Mouse (Mus musculus): Measurements from ENCODE around the gene Twf1. TPM values are rescaled to one million over a fixed set of nuclear protein-coding genes. Genes with fewer than 3 reads are reported as not detected.

The Twf1 gene
- total RNA-seq, 4 experiments from 2014 or later: 45.4 to 55.3 (median 50.7) TPM

DNA sequence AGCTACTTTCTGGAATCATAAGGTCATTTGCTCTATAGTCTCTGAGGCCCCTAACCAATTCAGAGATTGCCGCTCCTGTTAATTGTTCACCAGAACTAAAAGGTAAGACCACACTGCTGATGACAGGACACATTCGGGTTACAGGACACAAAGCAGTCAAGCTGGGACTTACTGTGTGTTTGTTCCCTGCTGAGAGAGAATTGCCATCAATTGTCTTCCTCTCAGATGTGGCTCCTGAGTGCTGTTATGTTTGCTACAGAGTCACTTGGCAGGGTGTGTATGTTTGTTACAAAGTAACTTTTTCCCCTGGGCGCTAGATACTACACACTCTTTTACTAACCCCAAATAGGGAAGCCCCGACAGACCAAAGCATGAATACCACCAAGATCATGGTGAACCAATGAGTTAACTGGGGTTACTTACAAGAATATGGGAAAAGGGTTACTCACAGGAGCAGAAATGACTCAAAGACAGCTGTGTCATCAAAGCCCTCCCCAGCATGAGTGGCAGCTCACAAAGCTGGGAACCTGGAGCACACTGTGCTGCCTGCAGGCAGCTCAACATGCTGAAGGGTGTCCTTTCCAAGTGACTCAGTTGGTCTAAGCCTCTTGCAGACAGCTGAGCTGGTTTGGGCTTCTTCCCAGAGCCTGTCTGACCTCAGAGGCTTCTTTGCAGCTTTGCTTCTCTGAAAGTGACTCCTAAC is 15.0 kb downstream of the Twf1 start:
- DNase-seq (ENCODE audit: low spot score in 2 of 2): no peak

DNA sequence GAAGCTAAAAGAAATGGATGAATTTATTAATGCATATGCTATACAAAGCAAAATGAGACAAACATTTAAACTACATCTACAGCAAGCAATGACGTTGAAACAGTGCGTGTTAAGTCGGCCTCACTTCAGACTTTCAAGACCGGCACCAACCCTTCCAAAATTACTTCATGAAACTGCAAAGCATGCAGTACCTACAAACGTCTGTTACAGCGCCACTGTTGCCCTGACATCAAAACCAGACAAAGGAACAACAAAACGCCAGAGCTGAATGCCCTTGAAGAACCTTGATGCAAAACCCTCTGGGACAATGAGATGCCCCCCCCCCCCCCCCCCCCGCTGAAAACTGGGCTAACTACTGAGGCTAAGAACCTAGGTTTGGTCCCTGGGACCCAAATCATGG is 16.9 kb downstream of the Twf1 start:
- DNase-seq (ENCODE audit: low spot score in 2 of 2): no peak

DNA sequence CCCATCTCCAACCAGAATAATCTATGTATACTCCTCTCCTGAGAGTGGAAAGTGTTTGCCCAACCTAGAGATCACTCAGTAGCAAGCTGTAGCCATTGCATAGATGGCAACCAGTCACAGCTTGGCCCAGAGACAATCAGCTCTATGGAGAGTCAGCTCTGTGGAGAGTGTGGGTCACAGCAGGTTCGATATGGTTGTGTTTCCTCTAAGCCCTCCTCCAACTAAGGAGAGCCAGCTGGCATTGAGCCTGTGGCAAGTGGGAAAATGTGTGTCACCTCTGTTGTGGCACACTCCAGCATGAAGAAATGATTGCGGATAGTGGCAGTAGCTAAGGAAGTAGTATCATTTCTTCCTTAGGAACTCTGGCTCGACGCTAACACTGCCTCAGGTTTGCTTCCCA is 18.2 kb downstream of the Twf1 start:
- DNase-seq (ENCODE audit: low spot score in 2 of 2): no peak

DNA sequence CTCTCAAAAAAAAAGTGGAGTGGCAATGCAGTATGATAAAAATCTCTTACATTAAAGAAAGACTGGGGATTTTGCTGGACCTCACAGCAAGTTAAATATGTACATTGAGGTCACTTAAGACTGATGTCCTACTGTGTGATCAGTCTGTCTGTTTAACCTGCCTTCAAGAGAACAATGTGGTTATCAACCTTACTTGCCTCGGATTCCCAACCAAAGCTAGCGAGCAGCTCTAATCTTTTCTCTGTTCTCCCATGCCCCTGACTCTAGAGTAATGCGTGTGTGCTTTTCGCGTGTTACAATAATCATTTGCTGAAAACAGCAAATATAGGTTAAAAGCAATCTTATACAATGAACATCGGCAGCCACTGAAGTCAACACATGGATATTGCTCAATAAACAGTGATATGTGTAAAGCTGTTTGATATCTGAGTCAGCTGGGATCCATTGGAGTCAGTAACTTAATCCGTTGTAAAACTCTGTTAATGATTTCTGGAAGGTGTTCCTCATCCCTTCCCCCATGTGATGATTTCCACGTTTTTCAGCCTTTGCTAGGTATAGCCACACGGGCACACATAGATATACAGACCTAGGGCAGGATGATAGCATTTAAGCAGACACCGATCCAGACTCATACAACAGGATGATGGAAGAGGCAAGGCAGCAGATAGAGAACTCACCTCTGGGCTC is 21.1 kb downstream of the Twf1 start:
- no peak for DNase-seq (ENCODE audit: low spot score in 2 of 2)

DNA sequence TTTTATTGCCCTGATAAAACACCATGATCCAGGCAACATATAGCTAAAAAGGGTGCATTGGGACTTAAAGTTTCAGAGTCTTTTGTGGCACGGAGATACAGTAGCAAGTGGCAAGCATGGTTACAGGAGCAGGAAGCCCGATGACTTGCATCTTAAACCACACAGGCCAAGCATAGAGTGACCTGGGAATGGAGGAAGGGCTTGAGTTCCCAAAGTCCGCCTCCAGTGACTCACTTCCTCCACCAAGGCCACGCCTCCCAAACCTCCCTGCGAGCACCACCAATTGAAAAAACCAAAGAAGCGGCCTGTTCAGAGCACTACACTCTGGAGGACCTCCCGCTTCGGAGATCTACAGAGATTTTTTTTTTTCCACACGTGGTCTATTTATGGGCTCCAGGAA is 23.8 kb downstream of the Twf1 start:
- DNase-seq (ENCODE audit: low spot score in 2 of 2): no peak

DNA sequence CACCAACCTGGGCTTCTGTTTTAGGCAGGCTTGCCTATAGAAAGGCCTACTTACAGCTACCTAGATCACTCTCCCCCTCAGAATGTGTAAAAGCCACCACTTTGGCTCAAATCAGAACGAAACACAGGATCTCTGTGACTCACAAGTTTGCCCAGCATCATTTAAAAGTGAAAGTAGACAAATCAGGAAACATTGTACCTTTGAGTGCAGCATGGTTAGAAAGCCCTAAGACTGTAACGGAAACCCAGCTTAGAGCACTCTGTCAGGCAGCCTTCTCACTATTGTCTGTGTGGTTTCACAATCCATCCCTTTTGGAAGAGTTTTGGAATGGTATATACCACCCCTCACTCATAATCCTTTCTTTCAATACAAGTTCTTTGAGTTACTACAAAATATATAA is 24.8 kb downstream of the Twf1 start:
- no peak for DNase-seq (ENCODE audit: low spot score in 2 of 2)

DNA sequence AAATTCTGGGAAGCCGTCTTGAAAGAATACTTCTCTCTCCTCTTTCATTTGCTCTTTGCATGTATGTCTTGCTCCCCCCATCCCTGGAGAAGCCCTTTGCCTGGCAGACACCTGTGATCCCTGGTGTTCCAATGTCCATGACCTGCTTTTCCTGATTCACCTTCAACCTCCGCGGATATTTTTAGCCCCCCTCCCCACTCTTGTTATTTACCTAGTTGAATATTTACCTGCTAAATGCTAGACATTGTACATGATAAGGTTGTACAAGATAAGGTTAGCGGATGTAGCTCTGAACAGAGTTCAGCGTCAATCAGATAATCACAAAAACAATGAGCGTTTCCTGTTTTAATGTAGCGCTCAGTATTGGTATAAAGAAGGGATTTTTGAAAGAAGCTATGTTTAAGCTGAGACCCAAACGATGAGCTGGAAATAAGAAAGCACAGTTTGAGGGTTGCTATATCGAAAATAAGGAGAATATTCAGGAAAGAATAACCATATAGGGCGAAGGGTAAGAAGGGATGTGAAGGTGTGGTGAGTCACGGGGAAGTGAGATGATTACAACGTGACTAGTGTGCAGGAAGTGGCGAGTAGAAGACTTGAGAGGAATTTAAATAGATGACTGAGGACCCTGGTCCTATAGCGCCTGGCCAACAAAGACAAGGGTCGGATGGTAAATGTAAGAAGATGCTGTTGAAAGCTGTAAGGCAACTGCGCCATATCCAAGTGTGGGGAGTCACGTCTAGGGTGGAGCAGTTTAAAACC is 30.6 kb downstream of the Twf1 start:
- no peak for DNase-seq (ENCODE audit: low spot score in 2 of 2)

DNA sequence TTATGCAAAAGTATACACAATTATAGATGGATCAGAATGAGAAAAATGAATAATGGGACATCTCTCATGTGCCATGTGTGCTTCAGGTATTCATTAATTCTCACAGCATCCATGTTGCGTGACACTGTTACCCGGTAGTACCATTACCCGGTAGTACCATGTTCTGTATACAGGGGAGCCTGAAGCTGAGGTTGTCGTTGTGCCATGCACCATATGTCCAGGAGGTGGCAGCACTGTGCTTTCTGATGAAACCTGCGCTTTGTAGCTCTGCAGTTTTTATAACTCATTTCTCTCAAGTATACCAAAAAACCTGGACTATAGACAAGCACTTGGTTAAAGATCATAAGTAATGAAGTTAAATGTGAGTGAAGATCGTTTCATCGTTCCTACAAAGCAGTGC is 32.2 kb downstream of the Twf1 start:
- DNase-seq (ENCODE audit: low spot score in 2 of 2): peak; percentile 59 to 92

DNA sequence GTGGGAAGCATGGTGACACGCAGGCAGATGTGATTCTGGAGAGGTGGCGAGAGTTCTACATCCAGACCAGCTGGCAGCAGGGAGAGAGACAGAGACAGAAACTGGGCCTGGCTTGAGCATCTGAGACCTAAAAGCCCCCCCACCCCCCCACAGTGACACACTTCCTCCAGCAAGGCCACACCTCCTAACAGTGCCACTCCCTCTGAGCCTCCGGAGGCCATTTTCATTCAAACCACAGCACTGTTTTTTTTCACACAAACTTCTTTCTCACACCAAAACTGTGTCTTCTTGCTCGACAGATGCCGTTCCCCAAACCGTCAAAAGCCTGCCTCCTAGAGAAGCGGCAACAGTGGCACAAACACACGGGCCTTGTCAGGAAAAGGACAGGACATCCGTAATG is 36.2 kb downstream of the Twf1 start:
- no peak for DNase-seq (ENCODE audit: low spot score in 2 of 2)

DNA sequence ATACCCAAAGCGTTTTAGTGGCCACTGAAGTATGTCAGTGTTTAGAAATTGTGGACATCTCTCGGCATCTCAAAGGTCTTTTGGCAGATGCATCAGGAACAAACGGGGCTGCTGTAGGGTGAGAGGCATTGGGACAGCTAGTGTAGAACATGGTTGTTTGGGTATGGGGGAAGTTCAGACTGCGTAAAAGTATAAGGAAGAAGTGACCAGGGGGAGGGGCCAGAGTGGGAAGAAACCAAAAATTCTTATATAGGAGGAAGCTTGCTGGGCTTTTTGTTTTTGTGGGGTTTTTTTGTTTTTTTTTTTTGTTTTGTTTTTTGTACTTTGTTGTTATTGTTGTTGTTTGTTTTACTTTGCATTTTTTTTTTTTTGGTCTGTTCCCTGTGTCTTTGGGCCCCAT is 44.8 kb downstream of the Twf1 start:
- no peak for DNase-seq (ENCODE audit: low spot score in 2 of 2)

DNA sequence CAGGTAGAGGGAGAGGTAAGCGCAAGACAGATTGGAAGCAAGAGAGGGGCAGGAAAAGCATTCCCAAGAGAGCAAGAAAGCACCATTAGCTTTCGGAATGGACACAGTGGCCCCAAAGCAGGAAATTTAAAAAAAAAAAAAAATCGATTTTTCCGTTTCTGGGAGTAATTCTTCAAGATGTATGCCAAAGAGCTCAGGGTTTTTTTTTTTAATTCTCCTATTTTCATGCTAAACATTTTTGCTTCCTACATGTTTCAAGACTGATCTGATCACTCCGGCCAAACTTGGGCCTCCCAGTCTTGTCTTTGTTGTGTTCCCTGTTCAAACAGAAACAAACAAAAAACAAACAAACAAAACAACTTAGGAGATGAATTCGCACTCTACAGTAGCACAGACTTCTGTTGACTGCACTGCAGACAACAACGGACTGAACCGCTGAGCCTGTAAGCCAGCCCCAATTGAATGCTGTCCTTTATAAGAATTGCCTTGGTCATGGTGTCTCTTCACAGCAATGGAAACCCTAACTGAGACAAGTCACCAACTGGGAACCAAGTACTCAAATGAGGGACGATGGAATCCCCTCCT is 45.5 kb downstream of the Twf1 start:
- DNase-seq (ENCODE audit: low spot score in 2 of 2): no peak

DNA sequence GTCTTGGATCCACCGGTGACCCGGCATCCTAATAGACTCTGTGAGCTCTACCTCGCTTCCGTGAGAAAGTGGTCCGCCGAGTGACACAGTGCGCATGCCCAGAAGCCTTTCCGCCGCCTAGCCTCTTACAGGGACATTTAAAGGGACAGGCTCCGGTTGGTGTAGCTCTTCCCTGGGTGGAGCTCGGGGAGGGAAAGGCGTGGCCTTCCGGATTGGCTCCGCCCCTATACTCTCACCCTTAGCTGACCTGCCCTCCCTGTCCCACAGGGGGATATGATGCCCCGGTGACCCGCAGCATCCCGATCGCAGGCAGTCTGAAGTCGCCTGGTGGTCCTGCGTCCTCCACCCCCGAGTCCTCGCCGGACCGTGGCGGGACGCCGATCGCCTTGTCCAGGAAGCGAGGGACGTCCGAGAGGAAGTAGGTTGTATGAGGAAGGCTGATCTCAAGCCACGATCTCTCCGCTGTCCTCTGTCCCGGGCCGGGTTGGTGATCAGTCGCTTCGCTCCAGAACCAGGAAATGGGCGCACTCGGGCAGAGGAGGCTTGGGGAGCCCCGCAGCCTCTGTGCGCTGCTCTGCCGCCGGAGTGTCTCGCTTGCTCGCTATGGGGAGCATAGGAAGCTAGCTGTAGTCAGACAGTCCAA is 46.2 kb downstream of the Twf1 start, which contains the start of the genes Pus7l and Irak4:
Gene Pus7l, minus strand, starts transcription at position 139 of the 643 bp plus-strand sequence.
Gene Irak4, plus strand, starts transcription at position 235 of the 643 bp plus-strand sequence.
- peak; percentile 89 to 91 for DNase-seq (ENCODE audit: low spot score in 2 of 2)

DNA sequence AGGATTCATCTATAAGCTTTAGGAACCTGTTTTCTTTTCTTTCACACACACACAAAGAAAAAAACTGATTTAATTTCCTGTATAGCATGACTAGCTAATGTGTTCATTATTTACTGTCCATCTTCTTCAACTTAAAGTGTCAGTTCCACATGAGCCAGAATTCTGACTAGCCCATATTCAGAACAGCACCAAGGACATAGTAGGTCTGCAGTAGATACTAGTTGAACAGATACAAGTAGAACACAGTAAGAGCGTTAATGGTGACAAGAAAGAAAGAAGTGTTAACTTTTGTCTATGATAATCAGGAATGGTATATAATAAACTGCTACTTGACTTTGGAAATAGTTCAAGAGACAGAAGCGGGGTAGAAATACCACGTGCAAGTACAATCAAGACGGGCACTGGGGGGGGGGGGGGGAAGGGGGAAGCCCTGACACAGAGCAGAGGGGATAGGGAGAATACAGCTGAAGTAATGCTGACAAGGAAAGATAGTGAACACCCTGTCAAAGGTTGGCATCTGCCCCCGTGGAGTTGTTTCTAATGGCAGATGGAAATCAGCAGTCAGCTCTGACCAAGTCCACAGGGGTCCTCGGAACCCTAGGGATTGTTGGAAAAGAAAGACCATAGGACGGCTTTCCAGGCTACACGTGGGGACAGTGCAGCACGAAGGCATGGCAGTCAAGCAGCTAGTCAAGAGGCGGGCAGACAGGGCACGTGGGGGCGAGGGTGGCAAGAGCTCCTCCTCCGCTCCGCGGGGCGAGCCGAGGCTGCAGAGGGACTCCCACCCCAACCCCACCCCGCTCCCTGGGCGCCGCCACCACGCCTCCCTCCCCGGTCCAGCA is 46.9 kb downstream of the Twf1 start:
- DNase-seq (ENCODE audit: low spot score in 2 of 2): no peak

DNA sequence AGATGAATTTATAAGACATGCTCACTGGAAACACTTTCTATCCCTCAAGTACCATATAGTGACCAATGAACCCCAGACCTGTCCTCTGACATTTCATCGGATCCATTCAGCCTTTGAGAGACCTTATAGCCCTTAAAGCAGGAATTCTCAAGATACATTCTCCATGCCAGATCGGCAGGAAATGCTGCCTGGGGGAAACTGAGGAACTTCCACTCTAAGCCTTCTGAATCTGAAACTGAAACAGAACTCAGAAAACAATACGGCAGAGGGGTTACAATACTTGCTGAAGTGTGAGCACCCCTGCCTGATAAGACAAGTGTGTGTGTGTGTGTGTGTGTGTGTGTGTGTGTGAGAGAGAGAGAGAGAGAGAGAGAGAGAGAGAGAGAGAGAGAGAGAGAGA is 50.4 kb downstream of the Twf1 start:
- no peak for DNase-seq (ENCODE audit: low spot score in 2 of 2)

DNA sequence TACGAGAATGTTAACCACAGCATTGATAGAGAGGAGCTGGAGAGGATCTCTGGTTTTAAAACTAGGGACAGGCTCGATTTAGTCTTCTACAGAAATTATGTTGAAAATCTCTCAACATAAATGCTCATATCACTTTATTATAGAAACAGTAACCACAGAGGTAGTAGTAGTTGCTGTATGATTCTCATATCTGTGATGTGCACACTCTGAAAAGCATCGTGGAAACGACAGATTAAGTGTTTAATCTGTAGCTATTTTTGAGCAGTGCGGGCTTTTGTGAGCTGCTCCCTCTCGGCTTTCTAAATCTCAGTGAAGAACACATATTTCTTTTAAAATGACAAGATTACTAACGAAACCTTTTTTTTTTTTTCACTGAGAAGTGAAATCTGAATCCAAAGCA is 54.2 kb downstream of the Twf1 start:
- DNase-seq (ENCODE audit: low spot score in 2 of 2): no peak

DNA sequence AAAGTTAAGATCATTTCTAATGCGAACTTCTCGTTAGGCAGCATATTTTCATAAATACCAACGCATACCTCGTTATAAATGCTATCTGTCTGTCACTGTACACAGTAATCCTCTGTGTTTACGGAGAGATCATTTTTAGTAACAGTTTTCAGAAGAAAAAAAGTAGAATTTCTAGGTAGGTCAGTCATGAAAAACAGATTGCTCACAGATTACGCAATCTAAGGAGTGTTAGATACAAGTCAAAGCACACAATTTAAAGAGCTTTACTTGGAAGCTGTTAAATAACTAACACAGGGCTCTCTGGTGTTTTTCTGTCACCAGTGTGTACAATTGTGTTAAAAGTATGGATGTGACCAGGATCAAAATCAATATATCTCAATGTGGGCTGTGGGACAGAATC is 56.7 kb downstream of the Twf1 start:
- DNase-seq (ENCODE audit: low spot score in 2 of 2): no peak

DNA sequence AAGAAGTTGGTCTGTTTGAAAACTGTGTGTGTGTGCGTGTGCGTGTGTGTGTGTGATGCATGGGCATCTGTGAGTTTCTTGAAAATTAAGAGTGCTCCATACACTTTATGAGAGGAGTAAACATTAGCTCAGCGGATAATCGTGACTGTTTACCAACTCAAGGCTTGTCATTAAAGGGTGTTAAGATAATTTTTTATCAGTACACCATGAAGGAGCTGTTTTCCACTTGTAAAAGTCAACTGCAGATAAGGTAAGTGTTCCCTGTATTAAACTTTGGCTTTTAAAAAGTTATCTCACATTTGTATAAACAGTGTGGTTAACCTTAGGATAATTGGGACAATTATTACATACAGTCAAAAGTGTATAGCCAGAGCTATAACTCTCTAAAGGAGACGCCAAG is 57.4 kb downstream of the Twf1 start:
- DNase-seq (ENCODE audit: low spot score in 2 of 2): no peak

DNA sequence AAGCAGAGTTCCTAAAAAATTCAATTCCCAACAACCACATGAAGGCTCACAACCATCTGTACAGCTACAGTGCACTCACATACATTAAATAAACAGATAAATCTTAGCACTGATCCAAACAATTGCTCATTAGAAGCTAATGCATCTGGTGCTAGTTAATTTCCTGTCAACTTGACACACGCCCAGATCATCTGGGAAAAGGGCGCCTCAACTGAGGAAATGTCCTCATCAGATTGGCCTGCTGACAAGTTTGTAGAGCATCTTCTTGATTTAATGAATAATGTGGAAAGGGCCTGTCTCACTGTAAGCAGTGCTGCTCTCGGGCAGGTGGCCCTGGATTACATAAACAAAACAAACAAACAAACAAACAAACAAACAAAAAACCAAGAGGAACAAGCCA is 59.2 kb downstream of the Twf1 start:
- no peak for DNase-seq (ENCODE audit: low spot score in 2 of 2)

Measured in layer of hippocampus, adult 8-10 months (tissue).